ENCODE assay signal across 8 mouse cellular contexts in the genomic region with DNA sequence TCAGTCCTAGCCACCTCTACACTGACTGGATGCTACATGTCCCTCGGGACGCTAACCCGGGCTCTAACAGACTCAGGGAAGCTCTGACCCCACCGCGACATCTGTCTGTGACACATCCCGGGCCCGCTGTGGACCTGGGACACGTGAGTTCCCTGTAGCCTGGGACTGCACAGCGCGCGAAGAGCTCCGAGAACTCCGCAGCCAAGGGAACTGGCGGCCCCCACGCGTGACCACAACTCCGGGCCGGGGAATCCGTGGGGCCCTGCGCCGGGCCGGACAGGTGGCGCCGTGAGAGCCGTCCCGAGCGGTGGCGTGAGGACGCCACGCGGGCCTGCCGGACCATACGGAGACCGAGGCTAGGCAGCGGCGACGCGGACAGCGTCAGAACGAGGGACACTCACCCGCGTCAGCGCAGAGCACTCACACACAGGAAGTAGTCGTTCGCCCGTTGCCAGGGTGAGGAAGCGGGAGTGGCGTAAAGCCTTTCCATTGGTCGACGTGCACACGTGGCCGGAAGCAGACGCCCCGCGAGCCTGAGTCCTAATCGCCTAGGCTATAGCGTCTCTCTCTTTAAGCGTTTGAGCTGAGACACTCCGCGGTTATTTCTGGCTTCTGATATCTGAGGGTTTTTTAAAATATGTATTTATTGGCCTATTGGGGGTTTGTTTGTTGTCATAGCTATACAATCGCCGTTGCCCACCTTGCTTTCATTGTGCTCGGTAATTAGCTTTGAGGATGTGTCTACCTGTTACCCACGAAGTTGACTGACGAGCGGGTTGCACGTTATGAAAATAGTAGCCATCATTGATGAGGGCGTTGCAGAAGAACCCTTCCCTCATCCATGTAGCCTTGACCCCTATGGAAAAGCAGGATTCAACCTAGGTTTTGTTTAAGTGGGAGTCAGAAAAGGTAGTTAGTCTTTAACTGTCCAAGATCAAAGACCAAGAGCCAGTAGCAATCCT. TPM values are rescaled to one million over a fixed set of nuclear protein-coding genes. Genes with fewer than 3 reads are reported as not detected.
DNase-seq lines count a peak whose midpoint lies in the region; ATAC-seq and TF ChIP-seq lines count a peak whose summit lies in the region.

A gene (minus strand): TSS at position 453 of the 962 bp plus-strand sequence.

- WGBS in kidney, embryonic 14.5 days: under 1% methylated on average over 68 of the region's 68 CpGs
- WGBS in limb, embryonic 15.5 days: under 1% methylated on average over 67 of the region's 68 CpGs

- DNase-seq in A20 (ENCODE audit: low read depth, low spot score): peak; percentile 95
- peak; percentile 93 to 95 for DNase-seq in heart, adult 9 months (ENCODE audit: low spot score in 2 of 2)
- DNase-seq in monocyte, adult 2 months (ENCODE audit: low read depth in 1 of 2, low spot score in 2 of 2): peak; percentile 80 to 84
- DNase-seq in spleen, postnatal 36 days (ENCODE audit: low spot score in 2 of 2): peak; percentile 91 to 94

- H3K4me3 ChIP-seq in bone marrow macrophage, adult 2 months (ENCODE audit: insufficient read depth, low read length): peak within 1 kb of the TSS; percentile 75
- H3K4me3 ChIP-seq in embryonic fibroblast, embryonic 13.5 days (ENCODE audit: insufficient read depth, low read length): peak within 1 kb of the TSS; percentile 88
- H3K4me3 ChIP-seq in kidney, embryonic 14.5 days (ENCODE audit: low read length): peak within 1 kb of the TSS; percentile 87
- peak within 1 kb of the TSS; percentile 98 for H3K4me3 ChIP-seq in limb, embryonic 15.5 days

- no peaks in the 10 kb centered on the region for H3K36me3 ChIP-seq in kidney, embryonic 14.5 days (ENCODE audit: control insufficient read depth, insufficient read depth, low read length)
- no peaks in the 10 kb centered on the region for H3K36me3 ChIP-seq in limb, embryonic 15.5 days

- H3K9me3 ChIP-seq in kidney, embryonic 14.5 days (ENCODE audit: control insufficient read depth, low read length): no peaks in the 10 kb centered on the region
- H3K9me3 ChIP-seq in limb, embryonic 15.5 days: no peaks in the 10 kb centered on the region

- H3K27ac ChIP-seq in bone marrow macrophage, adult 2 months (ENCODE audit: insufficient read depth, low read depth, low read length): peak within 1 kb of the TSS; percentile 64
- H3K27ac ChIP-seq in embryonic fibroblast, embryonic 13.5 days (ENCODE audit: insufficient read depth, low read length): peak within 1 kb of the TSS; percentile 39
- peak within 1 kb of the TSS; percentile 94 for H3K27ac ChIP-seq in kidney, embryonic 14.5 days (ENCODE audit: low read depth, low read length)
- H3K27ac ChIP-seq in limb, embryonic 15.5 days: peak within 1 kb of the TSS; percentile 89

- peak; percentile 100 for ATAC-seq in kidney, embryonic 14.5 days (ENCODE audit: low FRiP score, low TSS enrichment)
- peak; percentile 100 for ATAC-seq in limb, embryonic 15.5 days (ENCODE audit: insufficient number of reproducible peaks, low FRiP score, low TSS enrichment, low read depth)

- no peak for TF ChIP-seq POLR2A in bone marrow macrophage, adult 2 months (IDR thresholded peaks at IDR 0.05; ENCODE audit: borderline replicate concordance, low read depth, low read length)
- peak; percentile 89 for TF ChIP-seq POLR2A in embryonic fibroblast, embryonic 13.5 days (IDR thresholded peaks at IDR 0.05; ENCODE audit: low read depth, low read length)

- no peaks in the 10 kb centered on the region for H3K27me3 ChIP-seq in kidney, embryonic 14.5 days (ENCODE audit: control insufficient read depth, insufficient read depth, low read length)
- H3K27me3 ChIP-seq in limb, embryonic 15.5 days: no peaks in the 10 kb centered on the region

- H3K4me2 ChIP-seq in kidney, embryonic 14.5 days (replicated peaks; ENCODE audit: low read depth, low read length): peak within 1 kb of the TSS; percentile 53
- H3K4me2 ChIP-seq in limb, embryonic 15.5 days: peak within 1 kb of the TSS; percentile 79

- H3K4me1 ChIP-seq in bone marrow macrophage, adult 2 months (ENCODE audit: control insufficient read depth, insufficient read depth, low read length): peaks cover 3% of the 10 kb centered on the region
- no peaks in the 10 kb centered on the region for H3K4me1 ChIP-seq in embryonic fibroblast, embryonic 13.5 days (ENCODE audit: control insufficient read depth, insufficient read depth, low read length)
- peaks cover 7% of the 10 kb centered on the region; the same call in 1 of the 2 replicates for H3K4me1 ChIP-seq in kidney, embryonic 14.5 days (ENCODE audit: control insufficient read depth, insufficient read depth, low read length)
- H3K4me1 ChIP-seq in limb, embryonic 15.5 days: peaks cover 6% of the 10 kb centered on the region; the same call in 1 of the 2 replicates

- TF ChIP-seq CTCF in bone marrow macrophage, adult 2 months (IDR thresholded peaks at IDR 0.05; ENCODE audit: low read depth, low read length): no peak
- no peak for TF ChIP-seq CTCF in embryonic fibroblast, embryonic 13.5 days (IDR thresholded peaks at IDR 0.05; ENCODE audit: borderline replicate concordance, insufficient read depth, low read length)

- H3K9ac ChIP-seq in kidney, embryonic 14.5 days (ENCODE audit: low read depth, low read length): peak within 1 kb of the TSS; percentile 88
- peak within 1 kb of the TSS; percentile 94 for H3K9ac ChIP-seq in limb, embryonic 15.5 days

RNA-seq across cellular contexts. Expression of the gene that starts here (rescaled TPM):
- 2.9 and 4.6 TPM in 2 replicates for polyA plus RNA-seq in bone marrow macrophage, adult 2 months (2012; ENCODE audit: insufficient read depth, insufficient read length, missing spikeins)
- 12.1 and 14.5 TPM in 2 replicates for polyA plus RNA-seq in embryonic fibroblast, embryonic 13.5 days (2011; ENCODE audit: insufficient read length, low read depth, missing spikeins)
- 23.5 and 24.4 TPM in 2 replicates for polyA plus RNA-seq in kidney, embryonic 14.5 days (2014; fragmentation: Nextera tagmentation; extraction: Ambion mirVana)
- 20.4 and 24.0 TPM in 2 replicates for polyA plus RNA-seq in limb, embryonic 15.5 days (2015; fragmentation: Nextera tagmentation; extraction: Ambion mirVana)

Comparison
In these comparisons a context has a peak if more than half of its experiments do, and no peak if none do; other contexts are left out.
1. Peak in every context shown above with its lines: DNase-seq, ATAC-seq, H3K4me3 ChIP-seq and H3K27ac ChIP-seq.
2. H3K27ac ChIP-seq: peak in every context shown above with its lines; median percentile 94 in kidney, embryonic 14.5 days; 89 in limb, embryonic 15.5 days; 64 in bone marrow macrophage, adult 2 months; 39 in embryonic fibroblast, embryonic 13.5 days.